Mouse (Mus musculus): ENCODE results near the gene Atg16l2. TPM values are rescaled to one million over a fixed set of nuclear protein-coding genes. Genes with fewer than 3 reads are reported as not detected.
A peak's percentile ranks its signal among the peaks of the same experiment; 100 is the strongest.

Atg16l2 gene
- polyA plus RNA-seq, 1 experiment from 2014 or later = 14.3 TPM

- H3K27ac ChIP-seq = no peak overlapping the region
- ATAC-seq = peak; percentile 89
- H3K27me3 ChIP-seq (replicated peaks) = no peaks in the 10 kb centered on the region
- no peak overlapping the region for H3K4me3 ChIP-seq (replicated peaks)
- H3K4me1 ChIP-seq (replicated peaks) = no peaks in the 10 kb centered on the region
- WGBS = 51% methylated on average over 2 of the region's 2 CpGs
- H3K9ac ChIP-seq = no peak overlapping the region
- H3K4me2 ChIP-seq (replicated peaks) = no peak overlapping the region
- no peaks in the 10 kb centered on the region for H3K9me3 ChIP-seq
- H3K36me3 ChIP-seq = no peaks in the 10 kb centered on the region
These were observed 52.9 kb downstream of the Atg16l2 start for GRCm38 (mm10) chr7:101249173-101249572.

GRCm38 (mm10) chr7:101248760-101249159 lies 53.3 kb downstream of the Atg16l2 start:
- Histone ChIP-seq H3K9ac (no peak overlapping the region), H3K4me1 (replicated peaks) (no peaks in the 10 kb centered on the region), H3K4me2 (replicated peaks) (no peak overlapping the region), H3K36me3 (no peaks in the 10 kb centered on the region), H3K27me3 (replicated peaks) (no peaks in the 10 kb centered on the region), H3K4me3 (replicated peaks) (no peak overlapping the region), H3K27ac (no peak overlapping the region), H3K9me3 (no peaks in the 10 kb centered on the region)
- ATAC-seq = peak; percentile 50; the same call in 1 of the 2 replicates
- WGBS = 66% methylated on average over 4 of the region's 4 CpGs

- WGBS = 75% methylated on average over 8 of the region's 8 CpGs
- Histone ChIP-seq H3K9me3 (no peaks in the 10 kb centered on the region), H3K9ac (no peak overlapping the region), H3K36me3 (no peaks in the 10 kb centered on the region), H3K4me1 (replicated peaks) (no peaks in the 10 kb centered on the region), H3K4me3 (replicated peaks) (no peak overlapping the region), H3K27me3 (replicated peaks) (no peaks in the 10 kb centered on the region), H3K4me2 (replicated peaks) (no peak overlapping the region), H3K27ac (no peak overlapping the region)
- no peak for ATAC-seq
These were observed 65.2 kb downstream of the Atg16l2 start for GRCm38 (mm10) chr7:101236712-101237473.

- H3K4me1 ChIP-seq (replicated peaks) = no peaks in the 10 kb centered on the region
- no peak overlapping the region for H3K4me3 ChIP-seq (replicated peaks)
- WGBS = 85% methylated on average over 3 of the region's 3 CpGs
- no peaks in the 10 kb centered on the region for H3K27me3 ChIP-seq (replicated peaks)
- H3K36me3 ChIP-seq = no peaks in the 10 kb centered on the region
- no peak overlapping the region for H3K4me2 ChIP-seq (replicated peaks)
- no peak for ATAC-seq
- no peak overlapping the region for H3K9ac ChIP-seq
- H3K9me3 ChIP-seq = no peaks in the 10 kb centered on the region
- no peak overlapping the region for H3K27ac ChIP-seq
These were observed 69.3 kb downstream of the Atg16l2 start for GRCm38 (mm10) chr7:101232716-101233115.

- no peaks in the 10 kb centered on the region for H3K27me3 ChIP-seq (replicated peaks)
- no peak overlapping the region for H3K27ac ChIP-seq
- no peak for ATAC-seq
- WGBS = 34% methylated on average over 2 of the region's 2 CpGs
- H3K4me2 ChIP-seq (replicated peaks) = no peak overlapping the region
- no peak overlapping the region for H3K4me3 ChIP-seq (replicated peaks)
- no peaks in the 10 kb centered on the region for H3K36me3 ChIP-seq
- no peak overlapping the region for H3K9ac ChIP-seq
- no peaks in the 10 kb centered on the region for H3K4me1 ChIP-seq (replicated peaks)
- H3K9me3 ChIP-seq = no peaks in the 10 kb centered on the region
These were observed 70.6 kb downstream of the Atg16l2 start for GRCm38 (mm10) chr7:101231458-101231857.

GRCm38 (mm10) chr7:101229336-101229735 lies 72.7 kb downstream of the Atg16l2 start:
- no peaks in the 10 kb centered on the region for H3K4me1 ChIP-seq (replicated peaks)
- H3K4me2 ChIP-seq (replicated peaks) = no peak overlapping the region
- no peaks in the 10 kb centered on the region for H3K36me3 ChIP-seq
- H3K9me3 ChIP-seq = no peaks in the 10 kb centered on the region
- H3K4me3 ChIP-seq (replicated peaks) = no peak overlapping the region
- WGBS = 44% methylated on average over 1 of the region's 1 CpGs
- H3K27me3 ChIP-seq (replicated peaks) = no peaks in the 10 kb centered on the region
- H3K27ac ChIP-seq = no peak overlapping the region
- no peak for ATAC-seq
- no peak overlapping the region for H3K9ac ChIP-seq

- H3K27me3 ChIP-seq (replicated peaks) = no peaks in the 10 kb centered on the region
- H3K9ac ChIP-seq = no peak overlapping the region
- no peak for ATAC-seq
- H3K27ac ChIP-seq = no peak overlapping the region
- H3K36me3 ChIP-seq = no peaks in the 10 kb centered on the region
- no peak overlapping the region for H3K4me3 ChIP-seq (replicated peaks)
- 93% methylated on average over 2 of the region's 2 CpGs for WGBS
- no peaks in the 10 kb centered on the region for H3K9me3 ChIP-seq
- no peaks in the 10 kb centered on the region for H3K4me1 ChIP-seq (replicated peaks)
- no peak overlapping the region for H3K4me2 ChIP-seq (replicated peaks)
These were observed 78.5 kb downstream of the Atg16l2 start for GRCm38 (mm10) chr7:101223501-101223900.

- Histone ChIP-seq H3K36me3 (no peaks in the 10 kb centered on the region), H3K27ac (no peak overlapping the region), H3K9me3 (no peaks in the 10 kb centered on the region), H3K9ac (no peak overlapping the region), H3K27me3 (replicated peaks) (no peaks in the 10 kb centered on the region), H3K4me2 (replicated peaks) (no peak overlapping the region), H3K4me3 (replicated peaks) (no peak overlapping the region), H3K4me1 (replicated peaks) (no peaks in the 10 kb centered on the region)
- WGBS = 71% methylated on average over 2 of the region's 2 CpGs
- ATAC-seq = no peak
These were observed 85.3 kb downstream of the Atg16l2 start for GRCm38 (mm10) chr7:101216724-101217123.

- H3K4me1 ChIP-seq (replicated peaks) = no peaks in the 10 kb centered on the region
- ATAC-seq = no peak
- no peaks in the 10 kb centered on the region for H3K27me3 ChIP-seq (replicated peaks)
- 64% methylated on average over 3 of the region's 3 CpGs for WGBS
- H3K36me3 ChIP-seq = 0 out of 2 replicates have a peak, but pooled peaks cover 5% of the 10 kb centered on the region
- H3K27ac ChIP-seq = no peak overlapping the region
- H3K4me2 ChIP-seq (replicated peaks) = no peak overlapping the region
- no peak overlapping the region for H3K9ac ChIP-seq
- no peak overlapping the region for H3K4me3 ChIP-seq (replicated peaks)
- no peaks in the 10 kb centered on the region for H3K9me3 ChIP-seq
These were observed 88.4 kb downstream of the Atg16l2 start for GRCm38 (mm10) chr7:101213515-101214263.

Other genes with a start within 250 kb of the Atg16l2 start
- 20.3 and 21.0 TPM in 2 replicates for gene Fchsd2, start 209.4 kb downstream of the Atg16l2 start, polyA plus RNA-seq (2015; fragmentation: Nextera tagmentation; extraction: Ambion mirVana)
- 111 and 125 TPM in 2 replicates for gene Stard10, start 14.8 kb upstream of the Atg16l2 start, polyA plus RNA-seq (2015; fragmentation: Nextera tagmentation; extraction: Ambion mirVana)
- gene Arap1, start 45.8 kb upstream of the Atg16l2 start, polyA plus RNA-seq (2015; fragmentation: Nextera tagmentation; extraction: Ambion mirVana) = 56.3 and 58.4 TPM in 2 replicates
- gene Gm45837, start 108.6 kb upstream of the Atg16l2 start, polyA plus RNA-seq (2015; fragmentation: Nextera tagmentation; extraction: Ambion mirVana) = 3.5 and 5.7 TPM in 2 replicates
- 15.4 and 16.6 TPM in 2 replicates for gene Pde2a, start 119.4 kb upstream of the Atg16l2 start, polyA plus RNA-seq (2015; fragmentation: Nextera tagmentation; extraction: Ambion mirVana)

Data from intestine, embryonic 15.5 days (tissue).